Mouse (Mus musculus) ovary, postnatal 10 days (tissue): ENCODE measurements around the gene Tmcc1.
"Not testable (repeated sequence)": the region's sequence is repeated elsewhere in the genome, so short reads cannot be mapped to it uniquely, and the experiment has no call there.

Experiments
- DNase-seq: peaks from one replicate; pipeline ENCODE4 v3.0.0; 2022; ENCODE audit warnings: low spot score

The Tmcc1 gene

DNA sequence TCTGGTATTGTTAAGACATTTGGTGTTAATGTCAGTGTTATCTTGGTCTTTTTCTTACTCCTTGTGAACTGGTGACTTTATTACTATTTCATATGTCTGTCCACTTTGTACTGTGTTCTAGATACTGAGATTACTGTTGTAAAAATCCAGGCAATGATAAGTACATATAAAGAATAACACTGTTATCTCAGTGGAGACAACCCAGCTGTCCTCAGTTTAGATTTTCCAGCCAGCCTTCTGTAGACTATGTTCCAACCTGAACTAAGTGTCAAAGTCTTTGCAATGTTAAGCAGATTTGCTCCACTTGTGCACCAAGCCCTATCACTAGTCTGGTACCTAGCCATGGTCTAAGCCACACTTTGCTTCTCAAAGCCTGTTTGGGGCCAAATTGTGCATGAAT, 118.4 kb downstream of the Tmcc1 start:
- DNase-seq, result no peak

DNA sequence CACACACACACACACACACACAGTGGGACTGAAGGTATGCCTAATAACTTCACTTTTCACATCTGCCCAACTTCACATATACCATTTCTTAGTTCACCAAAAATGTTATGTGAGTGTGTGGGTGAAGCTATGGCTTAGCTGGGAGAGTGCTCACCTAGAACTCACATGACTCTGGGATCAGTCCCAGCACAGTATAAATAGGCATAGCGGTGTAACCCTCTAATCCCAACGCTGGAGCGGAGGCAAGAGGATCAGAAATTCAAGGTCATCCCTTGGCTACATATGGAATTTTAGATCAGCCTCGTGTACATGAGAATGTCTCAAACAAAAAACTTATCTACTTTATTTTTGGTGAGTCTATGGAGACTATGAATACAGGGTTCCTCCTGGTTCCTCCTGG, 119.7 kb downstream of the Tmcc1 start:
- DNase-seq, result no peak

DNA sequence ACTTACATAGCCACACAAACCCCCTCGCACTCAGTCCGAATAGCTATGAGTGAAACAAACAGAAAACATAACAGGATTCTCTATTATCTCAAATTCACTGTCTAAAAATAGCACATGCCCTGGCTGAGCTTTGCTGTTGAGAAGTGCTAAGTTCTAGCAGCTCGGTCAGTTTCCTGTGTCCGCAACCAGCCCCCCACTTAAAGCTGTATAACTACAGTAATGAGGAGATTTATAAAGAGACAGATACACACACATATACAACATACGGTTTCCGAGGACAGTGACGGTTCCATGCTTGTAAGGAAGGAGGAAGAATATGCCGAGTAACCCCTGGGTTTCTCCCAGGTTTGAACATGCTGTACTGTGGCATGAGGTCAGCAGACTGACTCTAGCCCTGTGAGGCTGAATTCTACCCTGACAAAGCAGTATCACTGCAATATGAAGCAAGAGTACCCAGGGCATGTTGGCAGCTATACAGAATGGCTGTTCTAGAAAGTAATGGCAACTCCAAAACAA, 120.5 kb downstream of the Tmcc1 start:
- no peak for DNase-seq

DNA sequence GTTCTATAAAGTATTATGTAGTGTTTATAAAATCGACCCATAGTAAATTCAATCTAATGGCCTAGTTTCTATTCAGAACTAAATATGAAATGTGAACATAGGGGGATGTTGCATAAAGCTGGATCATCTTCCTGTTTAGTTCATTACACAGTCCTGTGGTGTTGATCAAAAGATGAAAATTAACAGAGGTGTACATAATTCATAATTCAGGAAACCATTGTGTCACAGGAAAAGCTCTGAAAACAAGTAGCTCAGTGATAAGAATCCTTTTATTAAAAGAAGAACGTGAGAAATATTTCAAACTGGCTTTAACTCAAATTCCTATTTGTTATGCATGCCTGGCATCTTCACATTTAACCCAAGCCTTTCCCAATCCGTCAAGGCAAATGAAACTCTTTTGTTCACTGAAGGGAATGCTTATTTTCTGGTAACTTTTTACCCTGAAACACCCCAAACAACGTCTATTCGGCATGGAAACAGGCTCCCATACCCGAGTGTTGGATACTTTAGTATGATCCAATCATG, 121.0 kb downstream of the Tmcc1 start:
- DNase-seq, result no peak

DNA sequence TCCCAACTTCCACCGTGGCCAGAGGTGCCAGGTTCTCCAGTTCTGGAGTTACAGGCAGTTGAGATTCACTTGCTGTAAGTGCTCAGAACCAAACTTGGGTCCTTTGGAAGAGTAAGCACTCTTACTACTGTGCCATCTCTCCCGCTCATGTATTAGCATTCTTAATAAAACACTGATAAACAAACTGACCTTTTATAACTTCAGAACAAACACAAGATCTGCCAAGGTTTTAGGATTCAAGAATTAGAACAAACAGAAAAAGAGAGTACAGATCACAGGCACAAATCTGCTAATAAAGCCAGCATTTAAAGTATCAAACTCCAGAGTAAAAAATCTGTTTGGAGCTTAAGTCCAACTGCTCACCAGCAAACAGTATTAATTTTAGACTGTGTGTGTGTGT, 121.5 kb downstream of the Tmcc1 start:
- DNase-seq, result no peak

DNA sequence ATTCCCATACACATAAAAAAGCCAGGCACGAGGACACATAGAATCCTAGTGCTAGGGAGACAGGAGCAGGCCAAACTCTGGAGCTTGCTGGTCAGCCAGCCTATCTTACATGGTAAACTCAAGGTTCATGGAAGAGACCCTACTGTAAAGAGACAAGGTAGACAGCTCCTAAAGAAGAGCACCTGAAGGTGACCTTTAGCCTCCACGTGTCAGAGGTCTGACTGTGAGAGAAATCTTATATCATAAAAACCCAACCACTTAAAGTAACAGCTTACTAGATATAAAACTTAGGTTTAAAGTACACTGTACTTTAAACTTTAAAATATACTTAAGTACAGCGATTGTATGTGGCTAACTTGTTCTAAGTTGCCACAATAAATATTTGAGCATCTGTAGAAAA, 122.7 kb downstream of the Tmcc1 start:
- DNase-seq, result no peak

DNA sequence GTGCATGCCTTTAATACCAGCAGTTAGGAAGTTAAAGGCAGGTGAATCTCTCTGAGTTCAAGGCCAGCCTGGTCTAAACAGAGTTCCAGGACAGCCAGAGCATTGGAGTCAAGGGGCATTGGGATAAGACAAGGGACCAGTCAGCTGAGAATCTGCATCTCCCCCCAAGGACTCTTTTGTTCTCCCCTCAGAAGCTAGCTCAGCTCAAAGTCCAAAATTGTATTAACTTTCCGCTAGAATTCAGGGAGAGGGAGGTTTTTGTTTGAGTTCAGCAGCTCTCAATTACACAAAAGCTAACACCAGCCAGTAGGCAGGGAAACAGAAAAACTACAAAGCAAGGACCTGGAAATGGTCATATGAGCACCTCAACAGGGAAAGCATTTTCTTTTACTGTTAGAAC, 129.8 kb downstream of the Tmcc1 start:
- no peak for DNase-seq

DNA sequence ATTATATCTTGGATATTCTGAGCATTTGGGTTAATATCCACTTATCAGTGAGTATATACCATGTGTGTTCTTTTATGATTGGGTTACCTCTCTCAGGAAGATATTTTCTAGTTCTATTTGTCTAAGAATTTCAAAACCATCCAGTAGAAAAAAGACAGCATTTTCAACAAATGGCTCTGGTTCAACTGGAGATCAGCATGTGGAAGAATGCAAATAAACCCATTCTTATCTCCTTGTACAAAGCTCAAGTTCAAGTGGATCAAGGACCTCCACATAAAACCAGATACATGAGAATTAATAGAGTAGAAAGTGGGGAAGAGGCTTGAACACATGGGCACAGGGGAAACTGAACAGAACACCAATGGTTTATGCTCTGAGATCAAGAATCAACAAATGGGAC, 133.7 kb downstream of the Tmcc1 start:
- DNase-seq, result not testable (repeated sequence)

DNA sequence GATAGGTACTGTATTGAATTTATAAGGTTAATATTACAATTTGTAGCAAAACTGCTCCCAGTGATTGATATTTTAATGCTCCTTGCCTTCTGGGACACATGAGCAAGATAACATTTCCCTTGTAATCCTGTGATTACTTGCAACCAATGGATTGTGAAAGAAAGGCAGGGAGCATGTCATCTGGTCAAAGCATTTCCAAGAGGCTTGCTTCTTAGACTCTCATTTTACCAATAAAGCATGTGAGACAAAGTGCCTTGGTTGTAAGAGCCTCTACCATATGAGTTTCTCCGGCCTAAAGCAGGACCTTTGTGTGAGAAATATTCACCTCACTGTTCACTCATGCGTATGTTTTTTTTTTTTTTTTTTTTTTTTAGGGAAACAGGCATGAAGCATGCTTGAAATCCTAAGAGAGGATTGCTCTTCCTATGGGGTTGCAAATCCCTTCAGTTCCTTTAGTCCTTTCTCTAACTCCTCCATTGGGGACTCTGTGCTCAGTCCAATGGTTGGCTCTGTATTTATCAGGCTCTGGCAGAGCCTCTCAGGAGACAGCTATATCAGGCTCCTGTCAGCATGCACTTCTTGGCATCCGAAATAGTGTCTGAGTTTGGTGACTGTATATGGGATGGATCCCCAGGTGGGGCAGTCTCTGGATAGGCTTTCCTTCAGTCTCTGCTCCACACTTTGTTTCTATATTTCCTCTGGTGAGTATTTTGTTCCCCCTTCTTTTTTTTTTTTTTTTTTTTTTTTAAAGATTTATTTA, 134.6 kb downstream of the Tmcc1 start:
- DNase-seq, result no peak

DNA sequence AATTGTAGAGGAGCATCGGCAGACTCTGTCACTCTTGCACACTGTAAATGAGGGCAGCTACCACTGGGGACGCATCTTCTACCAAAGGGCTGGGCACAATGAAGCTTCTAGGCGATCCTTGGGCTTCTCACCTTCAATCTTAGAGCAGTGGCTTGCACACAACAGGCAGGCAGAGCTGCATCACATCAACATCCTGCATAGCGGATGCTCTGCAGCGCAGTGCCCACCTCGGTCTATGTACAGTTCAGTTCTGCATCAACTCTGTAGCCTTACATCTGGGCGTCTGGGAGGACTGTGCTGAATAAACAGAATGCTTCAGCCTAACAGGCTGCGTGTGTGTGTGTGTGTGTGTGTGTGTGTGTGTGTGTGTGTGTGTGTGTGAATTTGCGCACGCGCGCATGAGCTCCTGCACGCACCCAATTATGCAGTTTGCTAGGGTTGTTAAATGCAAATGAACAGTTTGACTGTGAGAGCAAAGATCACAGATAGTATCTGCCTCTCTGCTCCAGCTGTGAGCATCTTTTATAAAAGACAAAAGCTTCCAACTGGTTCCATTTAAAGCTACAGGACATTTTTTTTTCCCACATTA, 136.5 kb downstream of the Tmcc1 start:
- DNase-seq, result no peak

DNA sequence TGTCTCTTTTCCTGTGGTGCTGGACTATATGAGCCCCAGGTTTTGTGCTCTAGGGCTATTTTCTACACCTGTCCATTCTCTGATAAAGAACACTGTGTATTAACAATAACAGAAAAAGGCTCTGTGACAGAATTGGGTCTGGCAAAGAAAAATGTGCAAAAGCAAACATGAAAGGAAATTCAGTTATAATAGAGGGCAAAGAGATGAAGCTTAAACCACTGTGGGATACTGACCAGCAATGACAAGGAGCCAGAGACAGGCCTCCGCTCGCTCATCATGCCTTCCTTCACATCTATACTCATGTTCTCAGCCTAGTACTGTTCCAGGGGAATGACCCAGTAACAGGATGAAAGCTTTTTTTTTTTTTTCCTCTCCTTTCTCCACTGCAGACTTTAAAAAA, 137.5 kb downstream of the Tmcc1 start:
- no peak for DNase-seq

DNA sequence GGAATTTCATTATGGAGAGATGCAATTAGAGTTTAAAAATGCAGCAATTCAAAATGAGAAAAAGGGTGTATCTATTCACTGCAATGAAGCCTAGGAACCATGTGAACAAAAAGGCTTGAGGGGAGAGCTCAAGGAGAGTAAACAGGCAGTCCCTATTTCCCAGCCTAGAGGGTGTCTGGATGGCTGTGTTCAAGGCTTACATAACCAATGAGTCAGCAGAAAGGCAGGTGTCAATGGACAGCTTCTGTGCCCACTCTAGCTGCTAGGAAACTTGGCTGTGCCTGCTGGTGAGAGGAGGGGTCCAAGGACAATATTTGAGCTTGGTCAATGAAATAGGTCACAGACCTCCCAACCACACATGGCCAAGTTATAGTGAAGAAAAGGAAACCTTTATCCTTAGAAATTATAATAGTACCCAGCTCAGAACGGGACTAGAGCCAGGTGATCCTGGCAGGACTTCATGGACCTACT, 138.2 kb downstream of the Tmcc1 start:
- DNase-seq, result no peak

DNA sequence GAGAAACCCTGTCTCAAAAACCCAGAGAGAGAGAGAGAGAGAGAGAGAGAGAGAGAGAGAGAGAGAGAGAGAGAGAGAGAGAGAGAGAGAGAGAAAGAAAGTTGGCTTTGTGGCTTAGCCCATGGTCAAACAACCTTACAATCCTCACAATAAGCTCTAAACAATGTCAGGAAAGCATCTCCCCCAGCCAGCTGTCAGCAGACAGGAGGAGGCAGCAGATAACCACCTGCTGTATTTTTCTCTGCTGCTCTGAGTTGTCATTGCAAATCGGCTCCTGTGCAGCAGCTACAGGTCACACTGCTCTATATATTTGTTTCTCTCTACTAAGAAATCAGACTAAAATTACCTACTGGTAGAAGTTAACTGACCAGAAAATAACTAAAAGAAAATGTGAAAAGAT, 145.4 kb downstream of the Tmcc1 start:
- no peak for DNase-seq

DNA sequence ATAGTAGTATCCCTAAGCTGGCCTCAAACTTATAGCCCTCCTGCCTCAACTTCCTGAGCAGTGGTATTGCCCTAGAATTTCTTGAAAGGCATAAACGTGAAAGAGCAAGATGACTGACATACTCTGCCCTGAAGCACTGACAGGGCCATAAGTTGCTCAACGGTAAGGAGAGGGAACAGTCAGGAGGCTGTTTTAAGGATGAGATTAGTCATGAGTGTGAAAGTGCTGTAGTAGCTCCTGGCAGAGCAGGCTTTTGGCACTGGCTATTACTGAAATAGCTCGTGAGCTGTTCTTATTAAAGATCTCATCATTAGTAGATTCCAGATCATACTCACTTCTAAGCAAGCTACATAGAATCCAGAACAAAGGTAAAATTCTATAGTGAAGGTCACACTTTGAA, 145.9 kb downstream of the Tmcc1 start:
- no peak for DNase-seq

DNA sequence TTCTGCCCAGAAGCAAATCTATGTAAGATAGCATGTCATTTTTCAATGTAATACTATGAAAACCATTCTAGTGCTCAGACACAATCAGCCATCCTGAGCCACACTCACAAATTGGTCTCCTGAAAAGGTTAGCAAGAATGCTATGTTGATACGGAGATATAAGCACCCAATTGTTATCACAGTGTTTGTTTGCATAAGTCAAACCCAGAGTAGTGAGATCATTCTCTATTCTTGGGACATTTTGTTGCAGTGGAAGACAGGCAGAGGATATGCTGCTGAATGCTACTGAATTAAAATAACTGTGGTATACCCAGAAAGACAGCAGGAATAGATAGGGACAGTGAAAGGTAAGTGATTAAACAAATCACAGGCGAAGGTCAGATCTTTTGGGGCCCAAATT, 149.2 kb downstream of the Tmcc1 start:
- no peak for DNase-seq

DNA sequence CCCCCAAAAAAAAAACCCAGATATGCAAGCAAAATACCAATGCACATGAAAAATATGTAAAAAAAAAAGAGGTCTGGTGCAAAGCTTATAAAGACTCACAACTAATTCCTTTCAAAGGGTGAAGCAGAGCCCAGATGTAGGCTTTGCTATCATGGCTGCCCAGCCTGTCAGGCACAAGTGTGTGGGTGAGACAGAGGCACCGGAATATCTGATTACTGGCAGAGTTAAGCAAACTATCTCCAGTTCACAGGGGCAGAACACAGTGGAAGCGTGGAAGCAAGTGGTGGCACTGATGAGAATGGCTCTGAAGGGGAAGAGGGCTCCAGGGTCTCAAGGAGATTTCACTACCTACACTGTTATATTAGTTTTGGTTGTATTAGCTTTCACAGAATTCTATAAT, 155.1 kb downstream of the Tmcc1 start:
- no peak for DNase-seq

DNA sequence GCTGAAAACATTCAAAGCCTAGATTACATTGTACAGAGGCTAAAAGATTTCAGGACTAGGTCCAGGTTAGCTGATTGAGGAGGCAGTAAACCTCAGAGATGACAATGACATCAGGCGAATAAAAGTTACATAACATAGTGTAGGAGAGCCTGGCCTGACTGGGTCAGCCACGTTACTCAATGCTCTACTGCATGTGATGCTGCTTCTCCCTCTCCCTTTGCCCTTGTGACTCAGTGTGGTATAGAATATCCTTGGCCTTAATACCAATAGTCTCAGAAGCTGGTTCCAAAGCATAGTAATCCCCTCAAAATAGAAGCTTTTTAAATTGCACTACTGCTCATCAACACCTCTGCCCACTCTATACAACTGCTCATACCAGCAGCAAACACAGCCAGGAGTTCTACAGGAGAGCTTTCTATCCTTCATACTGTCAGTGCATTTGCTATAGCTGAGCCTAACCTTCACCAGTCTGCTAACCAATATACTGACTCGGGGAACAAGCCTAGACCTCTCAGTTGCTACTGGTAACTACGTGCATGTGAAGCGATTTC, 155.9 kb downstream of the Tmcc1 start:
- no peak for DNase-seq

DNA sequence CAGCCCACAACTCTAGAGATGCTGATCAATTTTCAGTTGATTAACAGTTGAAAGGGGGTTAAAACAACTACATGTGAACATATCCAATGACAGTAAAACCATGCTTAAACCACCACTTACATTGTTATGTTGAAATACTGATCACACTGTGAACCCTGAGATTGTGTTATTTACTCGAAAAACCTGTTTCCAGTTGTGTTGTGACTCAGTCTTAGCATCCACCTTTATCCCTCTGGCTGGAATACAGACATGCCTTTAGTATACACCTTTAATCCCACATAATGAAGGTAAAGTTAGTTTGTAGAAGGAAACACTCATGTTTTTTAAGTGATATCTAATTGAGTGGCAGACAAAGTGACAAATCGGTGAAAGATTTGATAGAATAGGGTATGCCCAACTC, 156.7 kb downstream of the Tmcc1 start:
- DNase-seq, result no peak

DNA sequence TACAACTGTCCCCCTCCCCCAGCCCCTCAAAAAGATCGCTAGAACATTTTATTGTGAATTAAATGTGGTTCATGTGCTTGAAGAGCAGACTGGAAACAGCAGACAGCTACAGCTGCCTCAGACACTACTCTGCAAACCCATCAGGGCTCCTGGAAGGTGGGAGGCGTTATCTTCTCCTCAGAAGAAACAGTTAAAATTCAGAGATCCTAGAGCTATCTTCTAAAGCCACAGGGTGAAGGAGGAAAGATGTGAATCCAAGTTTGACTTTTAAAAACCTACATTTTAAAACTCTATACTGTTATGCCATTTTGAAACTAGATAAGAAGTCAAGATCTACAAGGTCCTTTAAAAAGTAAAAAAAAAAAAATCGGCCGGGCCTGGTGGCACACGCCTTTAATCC, 162.2 kb downstream of the Tmcc1 start:
- no peak for DNase-seq

DNA sequence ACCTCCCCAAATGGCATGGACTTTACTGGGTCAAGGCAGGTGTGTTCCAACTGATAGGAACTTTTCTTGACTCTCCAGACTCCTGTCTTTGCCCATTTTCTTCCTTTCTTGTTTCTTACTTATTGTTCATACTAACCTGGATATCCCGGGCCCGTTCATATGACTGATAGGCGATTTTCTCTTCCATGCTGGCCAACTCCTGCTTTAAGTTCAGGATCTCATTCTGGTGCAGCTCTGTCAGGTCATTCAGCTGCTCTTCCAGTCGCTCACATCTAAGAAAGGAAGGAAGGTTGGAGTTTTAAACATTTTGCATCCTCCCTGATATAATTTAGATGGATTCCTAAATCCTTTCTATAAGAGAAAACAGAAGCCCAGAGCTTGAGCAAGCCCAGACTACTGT, 168.6 kb downstream of the Tmcc1 start:
- DNase-seq, result no peak

DNA sequence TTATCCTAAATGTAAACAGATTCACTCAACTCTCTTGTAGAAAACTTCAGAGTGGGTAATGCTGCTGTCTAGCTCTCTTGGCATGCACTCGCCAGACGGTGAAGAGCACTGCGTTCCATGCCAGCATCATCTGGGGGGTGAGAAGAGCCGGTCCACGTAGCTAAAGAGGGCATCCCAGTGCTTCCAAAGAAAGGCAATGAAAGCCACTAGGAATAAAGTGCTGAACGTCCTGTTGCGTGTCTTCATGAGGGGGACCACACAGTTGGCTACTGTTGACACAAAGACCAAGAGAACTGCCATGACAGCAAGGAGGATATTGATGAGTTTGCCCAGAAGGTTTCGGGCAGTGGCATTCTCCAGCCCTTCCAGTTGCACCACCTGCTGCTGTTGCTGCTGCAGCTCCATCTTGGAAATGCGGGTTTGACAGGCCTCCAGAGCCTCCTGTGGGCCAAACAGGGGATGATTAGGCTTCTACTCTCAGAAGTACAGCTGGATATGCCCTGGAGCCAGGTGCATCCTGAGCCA, 171.3 kb downstream of the Tmcc1 start:
- DNase-seq, result no peak

DNA sequence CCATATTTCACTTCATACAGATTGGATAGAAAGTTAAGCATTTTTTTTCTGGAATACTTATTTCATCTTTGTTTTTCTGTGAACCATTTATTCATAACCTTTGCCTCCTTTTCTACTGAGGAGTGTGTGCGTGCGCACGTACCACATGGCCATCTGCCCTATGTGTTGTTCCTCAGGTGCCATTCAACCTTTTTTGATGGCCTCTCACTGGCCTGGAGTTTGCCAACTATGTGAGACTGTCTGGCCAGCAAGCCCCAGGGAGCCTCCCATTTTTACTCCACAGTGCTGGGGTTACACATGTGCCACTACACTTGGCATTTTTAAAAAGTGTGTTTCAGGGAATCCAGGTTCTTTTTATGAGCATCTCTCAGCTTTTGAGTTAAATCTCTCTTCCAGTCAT, 177.4 kb downstream of the Tmcc1 start:
- no peak for DNase-seq

DNA sequence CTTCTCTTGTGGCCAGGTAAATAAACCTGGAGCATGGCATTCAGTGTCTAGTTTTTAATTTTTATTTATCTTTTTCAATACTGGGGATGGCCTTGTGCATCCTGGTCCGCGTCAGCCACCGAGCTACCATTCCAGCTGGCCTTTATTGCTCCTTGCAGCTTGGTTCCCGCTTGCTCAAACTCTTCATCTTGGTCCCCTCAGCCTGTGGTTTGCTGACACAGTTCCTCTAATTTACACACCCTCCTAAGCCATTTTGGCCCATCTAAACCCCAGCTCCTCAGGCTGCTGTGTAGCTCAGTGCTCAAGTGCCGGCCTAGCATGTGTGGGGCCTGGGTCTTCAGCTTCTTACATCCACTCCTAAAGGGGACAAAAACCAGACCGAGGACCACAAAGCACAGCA, 179.2 kb downstream of the Tmcc1 start:
- no peak for DNase-seq
